ENCODE assay signal across 9 mouse cellular contexts in genomic region chr14:31269456-31270100, GRCm38 (mm10). TPM values are rescaled to one million over a fixed set of nuclear protein-coding genes. Genes with fewer than 3 reads are reported as not detected.
DNase-seq lines count a peak whose midpoint lies in the region; ATAC-seq lines count a peak whose summit lies in the region.
"Had no signal": no experiment of that assay in that cellular context is flagged by ENCODE, and none has a peak within 500 bp of the region (broad histone marks: within the 10 kb centered on the region; RNA-seq: fewer than 3 reads in every experiment).

No protein-coding gene starts in this region.

- ATAC-seq in embryonic facial prominence, embryonic 11.5 days (replicated peaks; ENCODE audit: insufficient number of reproducible peaks, low FRiP score, low TSS enrichment, low read depth): peak; percentile 90
- peak; percentile 73 for ATAC-seq in hindbrain, embryonic 15.5 days (ENCODE audit: low FRiP score, low read depth)
- ATAC-seq in stomach, embryonic 15.5 days (ENCODE audit: insufficient read depth, low FRiP score, low read depth): peak; percentile 83
- no peak for ATAC-seq in CD4-positive, CD25-positive, alpha-beta regulatory T cell, adult 4 months

- H3K9me3 ChIP-seq in embryonic facial prominence, embryonic 11.5 days (replicated peaks; ENCODE audit: control insufficient read depth, low read length): no peaks in the 10 kb centered on the region
- no peaks in the 10 kb centered on the region for H3K9me3 ChIP-seq in hindbrain, embryonic 15.5 days
- H3K9me3 ChIP-seq in midbrain, embryonic 10.5 days (replicated peaks): no peaks in the 10 kb centered on the region
- H3K9me3 ChIP-seq in stomach, embryonic 15.5 days: no peaks in the 10 kb centered on the region

- H3K27ac ChIP-seq in embryonic facial prominence, embryonic 11.5 days (replicated peaks; ENCODE audit: low read depth, low read length): peak overlapping the region; percentile 20; the same call in 1 of the 2 replicates
- peak overlapping the region; percentile 79 for H3K27ac ChIP-seq in hindbrain, embryonic 15.5 days (replicated peaks)
- H3K27ac ChIP-seq in midbrain, embryonic 10.5 days (replicated peaks): peak overlapping the region; percentile 81
- H3K27ac ChIP-seq in stomach, embryonic 15.5 days: peak overlapping the region; percentile 11; the same call in 1 of the 2 replicates
- H3K27ac ChIP-seq: macrophage had no signal

- H3K4me2 ChIP-seq in embryonic facial prominence, embryonic 11.5 days (ENCODE audit: low read depth, low read length): peak overlapping the region; percentile 62
- peak overlapping the region; percentile 52 for H3K4me2 ChIP-seq in hindbrain, embryonic 15.5 days
- peak overlapping the region; percentile 67 for H3K4me2 ChIP-seq in stomach, embryonic 15.5 days

- peak overlapping the region; percentile 51 for H3K9ac ChIP-seq in embryonic facial prominence, embryonic 11.5 days (replicated peaks; ENCODE audit: low read length)
- no peak overlapping the region for H3K9ac ChIP-seq in hindbrain, embryonic 15.5 days
- 0 out of 2 replicates have a peak overlapping the region, but pooled peaks have one; percentile 17 for H3K9ac ChIP-seq in stomach, embryonic 15.5 days

- peak overlapping the region; percentile 29 for H3K4me3 ChIP-seq in embryonic facial prominence, embryonic 11.5 days (ENCODE audit: low read depth, low read length)
- H3K4me3 ChIP-seq in hindbrain, embryonic 15.5 days: peak overlapping the region; percentile 20
- peak overlapping the region; percentile 46 for H3K4me3 ChIP-seq in midbrain, embryonic 10.5 days
- peak overlapping the region; percentile 38 for H3K4me3 ChIP-seq in stomach, embryonic 15.5 days (replicated peaks)

- H3K36me3 ChIP-seq in embryonic facial prominence, embryonic 11.5 days (replicated peaks; ENCODE audit: control insufficient read depth, insufficient read depth, low read depth, low read length): no peaks in the 10 kb centered on the region
- H3K36me3 ChIP-seq in hindbrain, embryonic 15.5 days: no peaks in the 10 kb centered on the region
- H3K36me3 ChIP-seq in midbrain, embryonic 10.5 days: peaks cover 6% of the 10 kb centered on the region; the same call in 1 of the 2 replicates
- no peaks in the 10 kb centered on the region for H3K36me3 ChIP-seq in stomach, embryonic 15.5 days

- H3K4me1 ChIP-seq in embryonic facial prominence, embryonic 11.5 days (ENCODE audit: control insufficient read depth, insufficient read depth, low read length): no peaks in the 10 kb centered on the region
- peaks cover 27% of the 10 kb centered on the region for H3K4me1 ChIP-seq in hindbrain, embryonic 15.5 days (replicated peaks)
- H3K4me1 ChIP-seq in midbrain, embryonic 10.5 days: peaks cover 33% of the 10 kb centered on the region
- H3K4me1 ChIP-seq in stomach, embryonic 15.5 days: peaks cover 4% of the 10 kb centered on the region; the same call in 1 of the 2 replicates

- peak; percentile 85 for DNase-seq in heart, adult 11 months
- DNase-seq in heart, adult 8-10 months (ENCODE audit: low spot score): no peak
- DNase-seq in embryonic facial prominence, embryonic 11.5 days (ENCODE audit: low spot score): peak; percentile 86
- DNase-seq in left cerebral cortex, postnatal 4 days: peak; percentile 55
- DNase-seq in midbrain, embryonic 10.5 days (ENCODE audit: low spot score): peak; percentile 79

- 12% methylated on average over 28 of the region's 28 CpGs for WGBS in embryonic facial prominence, embryonic 11.5 days
- 14% methylated on average over 26 of the region's 28 CpGs for WGBS in hindbrain, embryonic 15.5 days
- WGBS in midbrain, embryonic 10.5 days: 15% methylated on average over 28 of the region's 28 CpGs
- WGBS in stomach, embryonic 15.5 days: 15% methylated on average over 26 of the region's 28 CpGs

- no peaks in the 10 kb centered on the region for H3K27me3 ChIP-seq in embryonic facial prominence, embryonic 11.5 days (ENCODE audit: control insufficient read depth, insufficient read depth, low read length)
- no peaks in the 10 kb centered on the region for H3K27me3 ChIP-seq in hindbrain, embryonic 15.5 days
- H3K27me3 ChIP-seq in midbrain, embryonic 10.5 days (ENCODE audit: low read depth, poor library complexity, severe bottlenecking): 0 out of 2 replicates have a peak, but pooled peaks cover 3% of the 10 kb centered on the region
- no peaks in the 10 kb centered on the region for H3K27me3 ChIP-seq in stomach, embryonic 15.5 days (replicated peaks)

- intact Hi-C loops in left cerebral cortex, postnatal 4 days (cut with DNase I): loop anchor here (5.0 kb wide), 2 partner anchors 53 to 203 kb away; partner anchors contain the start of gene Dnah1

RNA-seq across cellular contexts. Expression of gene Bap1, which starts 18.3 kb away (rescaled TPM):
- total RNA-seq in heart, adult 8-10 months (2022): 10 to 100 TPM; 42.1 to 46.9 (median 43.1) TPM
- 82.9 and 85.1 TPM in 2 replicates for polyA plus RNA-seq in embryonic facial prominence, embryonic 11.5 days (2014; fragmentation: Nextera tagmentation; extraction: Ambion mirVana)
- 101 and 113 TPM in 2 replicates for polyA plus RNA-seq in hindbrain, embryonic 15.5 days (2015; fragmentation: Nextera tagmentation; extraction: Ambion mirVana)
- total RNA-seq in left cerebral cortex, postnatal 4 days (2021): 100 to 1,000 TPM; 112 to 123 TPM
- 136 and 151 TPM in 2 replicates for polyA plus RNA-seq in midbrain, embryonic 10.5 days (2016; fragmentation: Nextera tagmentation; extraction: Ambion mirVana)
- polyA plus RNA-seq in stomach, embryonic 15.5 days (2015; fragmentation: Nextera tagmentation; extraction: Ambion mirVana): 59.7 and 67.7 TPM in 2 replicates
- 10 to 100 TPM; 26.4 to 36.3 TPM for polyA plus RNA-seq in CD4-positive, CD25-positive, alpha-beta regulatory T cell, adult 4 months (2017; shearing (Covaris generic))

RNA-seq across cellular contexts. Expression of gene Phf7, which starts 18.5 kb away (rescaled TPM):
- 1 to 10 TPM; 3.2 to 5.2 (median 4.2) TPM for total RNA-seq in heart, adult 8-10 months (2022)
- polyA plus RNA-seq in embryonic facial prominence, embryonic 11.5 days (2014; fragmentation: Nextera tagmentation; extraction: Ambion mirVana): 12.5 and 14.2 TPM in 2 replicates
- 8.9 and 9.4 TPM in 2 replicates for polyA plus RNA-seq in hindbrain, embryonic 15.5 days (2015; fragmentation: Nextera tagmentation; extraction: Ambion mirVana)
- total RNA-seq in left cerebral cortex, postnatal 4 days (2021): 1 to 10 TPM; 5.3 to 5.8 TPM
- polyA plus RNA-seq in midbrain, embryonic 10.5 days (2016; fragmentation: Nextera tagmentation; extraction: Ambion mirVana): 13.4 and 13.5 TPM in 2 replicates
- 11.2 and 11.8 TPM in 2 replicates for polyA plus RNA-seq in stomach, embryonic 15.5 days (2015; fragmentation: Nextera tagmentation; extraction: Ambion mirVana)
- polyA plus RNA-seq in CD4-positive, CD25-positive, alpha-beta regulatory T cell, adult 4 months (2017; shearing (Covaris generic)): 10 to 100 TPM; 11.8 to 12.2 TPM

RNA-seq across cellular contexts. Expression of gene Sema3g, which starts 51.9 kb away (rescaled TPM):
- 10 to 100 TPM; 12.3 to 14.2 (median 13.2) TPM for total RNA-seq in heart, adult 8-10 months (2022)
- polyA plus RNA-seq in embryonic facial prominence, embryonic 11.5 days (2014; fragmentation: Nextera tagmentation; extraction: Ambion mirVana): 0.21 and 0.24 TPM in 2 replicates
- 0.60 and 0.80 TPM in 2 replicates for polyA plus RNA-seq in hindbrain, embryonic 15.5 days (2015; fragmentation: Nextera tagmentation; extraction: Ambion mirVana)
- 1 to 10 TPM; 2.5 to 2.6 TPM for total RNA-seq in left cerebral cortex, postnatal 4 days (2021)
- polyA plus RNA-seq in midbrain, embryonic 10.5 days (2016; fragmentation: Nextera tagmentation; extraction: Ambion mirVana): 0.51 and 1.0 TPM in 2 replicates
- polyA plus RNA-seq in stomach, embryonic 15.5 days (2015; fragmentation: Nextera tagmentation; extraction: Ambion mirVana): 0.73 and 1.0 TPM in 2 replicates
- polyA plus RNA-seq in CD4-positive, CD25-positive, alpha-beta regulatory T cell, adult 4 months (2017; shearing (Covaris generic)): not detected
- polyA plus RNA-seq: macrophage had no signal

RNA-seq across cellular contexts. Expression of gene Nisch, which starts 52.8 kb away (rescaled TPM):
- total RNA-seq in heart, adult 8-10 months (2022): 100 to 1,000 TPM; 129 to 142 (median 131) TPM
- polyA plus RNA-seq in embryonic facial prominence, embryonic 11.5 days (2014; fragmentation: Nextera tagmentation; extraction: Ambion mirVana): 270 and 277 TPM in 2 replicates
- polyA plus RNA-seq in hindbrain, embryonic 15.5 days (2015; fragmentation: Nextera tagmentation; extraction: Ambion mirVana): 365 and 382 TPM in 2 replicates
- 100 to 1,000 TPM; 446 to 469 TPM for total RNA-seq in left cerebral cortex, postnatal 4 days (2021)
- 391 and 448 TPM in 2 replicates for polyA plus RNA-seq in midbrain, embryonic 10.5 days (2016; fragmentation: Nextera tagmentation; extraction: Ambion mirVana)
- polyA plus RNA-seq in stomach, embryonic 15.5 days (2015; fragmentation: Nextera tagmentation; extraction: Ambion mirVana): 319 and 363 TPM in 2 replicates
- polyA plus RNA-seq in CD4-positive, CD25-positive, alpha-beta regulatory T cell, adult 4 months (2017; shearing (Covaris generic)): 100 to 1,000 TPM; 151 to 190 TPM

RNA-seq across cellular contexts. Expression of gene Dnah1, which starts 54.1 kb away (rescaled TPM):
- total RNA-seq in heart, adult 8-10 months (2022): under 1 TPM in 2 of 4 experiments, not detected in 2; 0.03 to 0.06 TPM
- 7.3 and 7.4 TPM in 2 replicates for polyA plus RNA-seq in embryonic facial prominence, embryonic 11.5 days (2014; fragmentation: Nextera tagmentation; extraction: Ambion mirVana)
- 4.4 and 4.6 TPM in 2 replicates for polyA plus RNA-seq in hindbrain, embryonic 15.5 days (2015; fragmentation: Nextera tagmentation; extraction: Ambion mirVana)
- 1 to 10 TPM; 1.8 to 2.4 TPM for total RNA-seq in left cerebral cortex, postnatal 4 days (2021)
- polyA plus RNA-seq in midbrain, embryonic 10.5 days (2016; fragmentation: Nextera tagmentation; extraction: Ambion mirVana): 7.4 and 7.7 TPM in 2 replicates
- polyA plus RNA-seq in stomach, embryonic 15.5 days (2015; fragmentation: Nextera tagmentation; extraction: Ambion mirVana): 3.5 and 4.0 TPM in 2 replicates
- polyA plus RNA-seq in CD4-positive, CD25-positive, alpha-beta regulatory T cell, adult 4 months (2017; shearing (Covaris generic)): under 1 TPM in 1 of 2 experiments, not detected in 1; 0.06 TPM
- polyA plus RNA-seq: macrophage had no signal

Comparison
In these comparisons a context has a peak if more than half of its experiments do, and no peak if none do; other contexts are left out.
1. H3K27ac ChIP-seq: peak in every context shown above with its lines; median percentile 81 in midbrain, embryonic 10.5 days; 79 in hindbrain, embryonic 15.5 days; 20 in embryonic facial prominence, embryonic 11.5 days; 11 in stomach, embryonic 15.5 days.